Mouse (Mus musculus) liver, adult 10 weeks (tissue): ENCODE results near the gene Olfr485. TPM values are rescaled to one million over a fixed set of nuclear protein-coding genes. Genes with fewer than 3 reads are reported as not detected.

Source experiments
- polyA plus RNA-seq: library from polyadenylated mRNA; stranded (reverse); fragments of 350-450 nt; fragmentation: Illumina TruSeq; extraction: RNeasy Lipid Tissue Mini Kit (QIAGEN cat#74804); gene quantifications from one replicate; pipeline ENCODE4 v1.2.3, GENCODE M21; 2014; ENCODE audit warnings: low read depth, low replicate concordance

The Olfr485 gene
- polyA plus RNA-seq, result not detected

DNA sequence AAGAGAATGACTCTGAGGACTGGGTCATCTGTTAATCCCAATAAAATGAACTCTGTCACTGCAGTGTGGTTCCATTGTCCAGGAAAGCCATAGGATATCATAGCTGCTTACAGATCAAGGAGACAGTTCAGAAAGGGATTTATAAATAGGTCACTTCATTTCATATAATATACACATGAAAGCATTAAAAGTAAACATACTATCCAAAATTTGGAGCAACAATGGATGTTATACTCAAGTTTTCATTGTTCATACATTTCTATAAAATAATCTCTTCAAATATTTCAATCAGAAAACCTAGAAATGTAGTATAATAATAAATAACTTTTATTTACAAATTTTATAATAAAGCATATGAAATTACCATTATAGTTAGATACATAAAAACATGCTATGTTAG is at the start of gene Olfr485:
TSS of gene Olfr485 (minus strand) at position 101 of the 400 bp plus-strand sequence.

DNA sequence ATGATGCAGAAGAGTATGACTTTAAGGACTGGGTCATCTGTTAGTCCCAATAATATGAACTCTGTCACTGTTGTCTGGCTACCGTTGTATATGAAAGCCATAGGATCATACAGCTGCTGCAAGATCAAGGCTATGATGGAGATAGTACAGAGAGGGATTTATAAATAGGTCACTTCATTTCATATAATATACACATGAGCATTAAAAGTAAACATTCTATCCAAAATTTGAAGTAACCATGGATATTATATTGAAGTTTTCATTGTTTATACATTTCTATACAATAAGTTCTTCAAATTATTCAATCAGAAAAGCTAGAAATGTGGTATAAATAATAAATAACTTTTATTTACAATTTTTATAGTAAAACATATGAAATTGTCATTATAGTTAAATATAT is 13.0 kb upstream of the Olfr485 start, which contains the start of gene Olfr486:
TSS of gene Olfr486 (minus strand) at position 101 of the 400 bp plus-strand sequence.

DNA sequence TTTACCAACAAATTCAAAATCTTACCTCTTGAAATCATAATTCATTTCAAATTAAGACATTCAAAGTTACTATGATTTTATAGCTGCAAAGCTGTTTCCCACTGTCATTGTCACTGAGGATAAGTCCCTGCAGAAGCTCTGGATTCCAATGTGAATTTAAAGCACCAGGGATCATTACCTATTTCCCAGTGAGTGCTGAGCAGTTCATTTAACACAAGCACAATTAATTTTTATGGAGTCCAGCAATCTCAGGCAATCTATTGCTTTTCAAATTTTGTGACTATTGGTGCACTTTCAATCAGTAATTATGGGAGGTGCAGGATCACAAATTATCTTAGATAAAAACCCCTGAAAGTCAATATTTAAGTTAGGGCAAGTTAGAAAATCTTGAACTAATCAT is 32.3 kb downstream of the Olfr485 start, which contains the start of gene Olfr484:
TSS of gene Olfr484 (minus strand) at position 101 of the 400 bp plus-strand sequence.

Other genes starting within 250 kb of the Olfr485 start
- gene Olfr473, start 229.4 kb downstream of the Olfr485 start, polyA plus RNA-seq, result not detected
- not detected for gene Olfr474, start 205.2 kb downstream of the Olfr485 start, polyA plus RNA-seq
- not detected for gene Olfr476, start 195.1 kb downstream of the Olfr485 start, polyA plus RNA-seq
- not detected for gene Olfr477, start 173.2 kb downstream of the Olfr485 start, polyA plus RNA-seq
- gene Olfr478, start 125.9 kb downstream of the Olfr485 start, polyA plus RNA-seq, result not detected
- not detected for gene Olfr479, start 109.2 kb downstream of the Olfr485 start, polyA plus RNA-seq
- not detected for gene Olfr480, start 92.5 kb downstream of the Olfr485 start, polyA plus RNA-seq
- not detected for gene Olfr481, start 80.0 kb downstream of the Olfr485 start, polyA plus RNA-seq
- not detected for gene Olfr482, start 62.3 kb downstream of the Olfr485 start, polyA plus RNA-seq
- not detected for gene Olfr483, start 59.0 kb downstream of the Olfr485 start, polyA plus RNA-seq
- not detected for gene Olfr484, start 32.4 kb downstream of the Olfr485 start, polyA plus RNA-seq
- not detected for gene Olfr486, start 12.9 kb upstream of the Olfr485 start, polyA plus RNA-seq
- not detected for gene Olfr487, start 54.8 kb upstream of the Olfr485 start, polyA plus RNA-seq
- gene Olfr488, start 98.5 kb upstream of the Olfr485 start, polyA plus RNA-seq, result not detected
- gene Olfr490, start 129.1 kb upstream of the Olfr485 start, polyA plus RNA-seq, result not detected
- not detected for gene Olfr491, start 153.6 kb upstream of the Olfr485 start, polyA plus RNA-seq
- not detected for gene Olfr492, start 163.8 kb upstream of the Olfr485 start, polyA plus RNA-seq
- not detected for gene Olfr493, start 187.1 kb upstream of the Olfr485 start, polyA plus RNA-seq
- gene Olfr494, start 205.5 kb upstream of the Olfr485 start, polyA plus RNA-seq, result not detected
- not detected for gene Olfr495, start 233.3 kb upstream of the Olfr485 start, polyA plus RNA-seq